Mouse (Mus musculus) monocyte, adult 2 months (primary cell): ENCODE measurements at regions not wholly inside any gene's neighbourhood (a gene's known extent, or its start where the extent isn't known, plus 50 kb on each side); places are given as distances from the start of the nearest gene placed in this dataset.

Source experiments
- DNase-seq, 2 experiments: peaks; one replicate each; pipeline ENCODE4 v3.0.0; 2022; ENCODE audit warnings: low spot score in 2 of 2, low read depth in 1 of 2

- no peak for DNase-seq
Measured at GRCm38 (mm10) chr10:97778531-97778930, 52.0 kb upstream of the C030005K15Rik start.

- no peak for DNase-seq
Measured at GRCm38 (mm10) chr10:97779335-97779734, 52.8 kb upstream of the C030005K15Rik start.

GRCm38 (mm10) chr10:97793804-97794203 lies 67.2 kb upstream of the C030005K15Rik start:
- DNase-seq: no peak

GRCm38 (mm10) chr10:97801448-97802265 lies 75.1 kb upstream of the C030005K15Rik start:
- DNase-seq: no peak

GRCm38 (mm10) chr10:97807947-97808346 lies 81.4 kb upstream of the C030005K15Rik start:
- no peak for DNase-seq

GRCm38 (mm10) chr10:97842574-97842973 lies 116.0 kb upstream of the C030005K15Rik start:
- DNase-seq: no peak

GRCm38 (mm10) chr10:97851487-97851886 lies 124.9 kb upstream of the C030005K15Rik start:
- DNase-seq: no peak

- no peak for DNase-seq
Measured at GRCm38 (mm10) chr10:97877088-97877487, 150.5 kb upstream of the C030005K15Rik start.

GRCm38 (mm10) chr10:97886049-97886448 lies 159.5 kb upstream of the C030005K15Rik start:
- DNase-seq: no peak

GRCm38 (mm10) chr10:97905793-97906192 lies 179.2 kb upstream of the C030005K15Rik start:
- no peak for DNase-seq

- DNase-seq: no peak
Measured at GRCm38 (mm10) chr10:97925568-97925967, 199.0 kb upstream of the C030005K15Rik start.

- no peak for DNase-seq
Measured at GRCm38 (mm10) chr10:97940345-97940744, 213.8 kb upstream of the C030005K15Rik start.

GRCm38 (mm10) chr10:97965881-97966280 lies 239.3 kb upstream of the C030005K15Rik start:
- no peak for DNase-seq

- no peak for DNase-seq
Measured at GRCm38 (mm10) chr10:97966931-97967330, 240.4 kb upstream of the C030005K15Rik start.

GRCm38 (mm10) chr10:98007037-98007436 lies 280.5 kb upstream of the C030005K15Rik start:
- no peak for DNase-seq

- no peak for DNase-seq
Measured at GRCm38 (mm10) chr10:98008355-98008754, 281.8 kb upstream of the C030005K15Rik start.

- DNase-seq: no peak
Measured at GRCm38 (mm10) chr10:98012916-98013315, 286.4 kb upstream of the C030005K15Rik start.

GRCm38 (mm10) chr10:98014985-98015902 lies 288.7 kb upstream of the C030005K15Rik start:
- DNase-seq: no peak

- no peak for DNase-seq
Measured at GRCm38 (mm10) chr10:98016596-98017304, 290.2 kb upstream of the C030005K15Rik start.

- no peak for DNase-seq
Measured at GRCm38 (mm10) chr10:98029124-98029523, 302.6 kb upstream of the C030005K15Rik start.

- no peak for DNase-seq
Measured at GRCm38 (mm10) chr10:98029621-98030020, 303.1 kb upstream of the C030005K15Rik start.
